Mouse (Mus musculus) liver, embryonic 14.5 days (tissue): Measurements from ENCODE around the gene Gm572. TPM values are rescaled to one million over a fixed set of nuclear protein-coding genes. Genes with fewer than 3 reads are reported as not detected.
A peak's percentile ranks its signal among the peaks of the same experiment; 100 is the strongest.

Experiments
- ATAC-seq: fragments of 200-750 bp; cut with Nextera tagmentation; 2 replicates; pipeline ENCODE4 v1.8.0; 2017; ENCODE audit warnings: moderate number of reproducible peaks, mild to moderate bottlenecking, moderate library complexity; ENCODE audit not compliant: insufficient read depth
- DNase-seq, 3 experiments: peaks; one replicate each; pipeline ENCODE4 v3.0.0-alpha.2; 2012 to 2013; ENCODE audit warnings: low read depth in 3 of 3, low spot score in 3 of 3
- H3K27ac ChIP-seq: fragments of 300-500 bp; sonication (generic); 2 replicates; pipeline ENCODE4 v1.5.1; 2014; ENCODE audit warnings: moderate library complexity, mild to moderate bottlenecking, control low read depth, inconsistent platforms
- H3K27me3 ChIP-seq: fragments of 300-500 bp; sonication (generic); 2 replicates; pipeline ENCODE4 v1.6.1; 2014; ENCODE audit warnings: mild to moderate bottlenecking, low read length, moderate library complexity; ENCODE audit not compliant: control insufficient read depth, insufficient read depth
- H3K36me3 ChIP-seq: fragments of 300-500 bp; sonication (generic); replicated peaks from 2 replicates; pipeline ENCODE4 v1.6.1; 2014; ENCODE audit warnings: low read depth; ENCODE audit not compliant: control insufficient read depth, insufficient read depth
- H3K4me1 ChIP-seq, 2 experiments: fragments of 200-500 bp in 1 of 2; fragments of 300-500 bp in 1 of 2; sonication (generic) in 1 of 2; replicated peaks; 2 replicates each; pipeline ENCODE4 v1.6.1; 2012 to 2014; ENCODE audit warnings: antibody characterized with exemption in 1 of 2, inconsistent platforms in 1 of 2, low read length in 1 of 2; ENCODE audit not compliant: control insufficient read depth in 2 of 2, insufficient read depth in 2 of 2
- H3K4me2 ChIP-seq: fragments of 300-500 bp; sonication (generic); 2 replicates; pipeline ENCODE4 v1.6.1; 2014; ENCODE audit warnings: low read depth, mild to moderate bottlenecking, control low read depth, moderate library complexity
- H3K4me3 ChIP-seq, 2 experiments: fragments of 200-500 bp in 1 of 2; fragments of 300-500 bp in 1 of 2; sonication (generic) in 1 of 2; 2 replicates each; pipeline ENCODE4 v1.5.1; 2012 to 2014; ENCODE audit warnings: low read depth in 2 of 2, low read length in 2 of 2, mild to moderate bottlenecking in 2 of 2, control low read depth in 1 of 2, inconsistent platforms in 1 of 2, moderate library complexity in 1 of 2; ENCODE audit not compliant: insufficient read depth in 1 of 2
- H3K9ac ChIP-seq: fragments of 300-500 bp; sonication (generic); replicated peaks from 2 replicates; pipeline ENCODE4 v1.6.1; 2014; ENCODE audit warnings: mild to moderate bottlenecking, control low read depth, moderate library complexity
- H3K9me3 ChIP-seq: fragments of 300-500 bp; sonication (generic); 2 replicates; pipeline ENCODE4 v1.6.1; 2016; ENCODE audit warnings: low read length, mixed read lengths; ENCODE audit not compliant: control insufficient read depth
- CTCF ChIP-seq: IDR thresholded peaks from 2 replicates; pipeline ENCODE4 v1.5.1; 2016; ENCODE audit warnings: antibody characterized with exemption, low read depth, control low read depth
- EP300 ChIP-seq: IDR thresholded peaks from 2 replicates; pipeline ENCODE4 v1.6.1; 2016; ENCODE audit warnings: antibody characterized with exemption, low read depth
- WGBS: fragments of 180-500 bp; shearing (Covaris S2); extraction: QIAGEN DNeasy Blood & Tissue Kit; methylation state at CpG from one replicate; pipeline ENCODE4 v1.1.7; 2014; ENCODE audit not compliant: insufficient replicate concordance; 5-methylcytosine and 5-hydroxymethylcytosine counted together
- polyA plus RNA-seq, 2 experiments: library from polyadenylated mRNA; depleted of rRNA in 1 of 2; stranded (reverse) in 1 of 2; unstranded in 1 of 2; fragments of >200 nt; fragmentation: Nextera tagmentation in 1 of 2; extraction: Ambion mirVana in 1 of 2; gene quantifications; 2 replicates each; pipeline versions ENCODE4 v1.2.1 to v1.2.3; 2012 to 2014

Gm572 gene
- polyA plus RNA-seq, 2 experiments = not detected

- no peak overlapping the region for H3K27ac ChIP-seq
- no peak overlapping the region for H3K4me3 ChIP-seq
- H3K27me3 ChIP-seq = peaks cover 3% of the 10 kb centered on the region
- WGBS = 31% methylated on average over 21 of the region's 21 CpGs
- peaks cover 0 to 2% of the 10 kb centered on the region in 2 experiments; a peak in 2 of 4 replicates for H3K4me1 ChIP-seq
- H3K9me3 ChIP-seq = no peaks in the 10 kb centered on the region
- peak in 2 of 3 experiments; percentile 30 to 50 for DNase-seq
- peak; percentile 90 for TF ChIP-seq CTCF
- TF ChIP-seq EP300 = no peak
- H3K36me3 ChIP-seq = no peaks in the 10 kb centered on the region
- H3K9ac ChIP-seq = no peak overlapping the region
- ATAC-seq = peak; percentile 45; the same call in 1 of the 2 replicates
- H3K4me2 ChIP-seq = peak overlapping the region; percentile 38; the same call in 1 of the 2 replicates
These were observed 19.2 kb downstream of the Gm572 start for GRCm38 (mm10) chr4:148662168-148662965.

- Histone ChIP-seq H3K4me1 (peaks cover 0 to 2% of the 10 kb centered on the region in 2 experiments; a peak in 2 of 4 replicates), H3K4me2 (no peak overlapping the region), H3K9ac (no peak overlapping the region), H3K4me3 (no peak overlapping the region), H3K27me3 (peaks cover 3% of the 10 kb centered on the region), H3K27ac (no peak overlapping the region), H3K9me3 (no peaks in the 10 kb centered on the region), H3K36me3 (no peaks in the 10 kb centered on the region)
- DNase-seq (no peak), ATAC-seq (no peak)
- TF ChIP-seq EP300 (no peak), CTCF (no peak)
- WGBS = 49% methylated on average over 7 of the region's 7 CpGs
These were observed 20.2 kb downstream of the Gm572 start for GRCm38 (mm10) chr4:148663326-148663725.

- Histone ChIP-seq H3K4me1 (peaks cover 0 to 2% of the 10 kb centered on the region in 2 experiments; a peak in 2 of 4 replicates), H3K27me3 (peaks cover 3% of the 10 kb centered on the region), H3K4me2 (no peak overlapping the region), H3K9ac (no peak overlapping the region), H3K9me3 (no peaks in the 10 kb centered on the region), H3K27ac (no peak overlapping the region), H3K4me3 (no peak overlapping the region), H3K36me3 (no peaks in the 10 kb centered on the region)
- 54% methylated on average over 6 of the region's 6 CpGs for WGBS
- no peak for ATAC-seq
- DNase-seq = no peak
- TF ChIP-seq CTCF (no peak), EP300 (no peak)
These were observed 20.9 kb downstream of the Gm572 start for GRCm38 (mm10) chr4:148664021-148664420.

- no peak for TF ChIP-seq CTCF
- no peak for TF ChIP-seq EP300
- Histone ChIP-seq H3K4me3 (no peak overlapping the region), H3K36me3 (no peaks in the 10 kb centered on the region)
These were observed 24.1 kb downstream of the Gm572 start for GRCm38 (mm10) chr4:148667006-148667755.

More at GRCm38 (mm10) chr4:148667006-148667755, 24.1 kb downstream of the Gm572 start:
- H3K4me2 ChIP-seq = no peak overlapping the region
- H3K9ac ChIP-seq = no peak overlapping the region
- no peaks in the 10 kb centered on the region for H3K9me3 ChIP-seq
- 71% methylated on average over 15 of the region's 15 CpGs for WGBS
- ATAC-seq (no peak), DNase-seq (no peak)
- peaks cover 3% of the 10 kb centered on the region for H3K27me3 ChIP-seq
- peaks cover 14 to 16% of the 10 kb centered on the region in 2 experiments for H3K4me1 ChIP-seq
- H3K27ac ChIP-seq = no peak overlapping the region
